Mouse (Mus musculus) intestine, embryonic 14.5 days (tissue): Measurements from ENCODE around the gene Rgs3. TPM values are rescaled to one million over a fixed set of nuclear protein-coding genes. Genes with fewer than 3 reads are reported as not detected.
A peak's percentile ranks its signal among the peaks of the same experiment; 100 is the strongest.

Source experiments
- ATAC-seq: fragments of 200-750 bp; cut with Nextera tagmentation; replicated peaks from 2 replicates; pipeline ENCODE4 v1.8.0; 2017; ENCODE audit warnings: low read depth, moderate number of reproducible peaks, moderate TSS enrichment, moderate library complexity; ENCODE audit not compliant: low FRiP score, low TSS enrichment
- DNase-seq: peaks from one replicate; pipeline ENCODE4 v3.0.0-alpha.2; 2018; ENCODE audit warnings: low spot score
- H3K27ac ChIP-seq: fragments of 300-500 bp; sonication (generic); 2 replicates; pipeline ENCODE4 v1.5.1; 2014; ENCODE audit warnings: low read depth, mild to moderate bottlenecking, control low read depth
- H3K27me3 ChIP-seq: fragments of 300-500 bp; sonication (generic); replicated peaks from 2 replicates; pipeline ENCODE4 v1.6.1; 2014; ENCODE audit warnings: low read length, control low read depth; ENCODE audit not compliant: control insufficient read depth, insufficient read depth
- H3K36me3 ChIP-seq: fragments of 300-500 bp; sonication (generic); 2 replicates; pipeline ENCODE4 v1.6.1; 2014; ENCODE audit warnings: low read length, control low read depth; ENCODE audit not compliant: control insufficient read depth, insufficient read depth
- H3K4me1 ChIP-seq: fragments of 300-500 bp; sonication (generic); replicated peaks from 2 replicates; pipeline ENCODE4 v1.6.1; 2014; ENCODE audit warnings: low read length, control low read depth, mixed read lengths; ENCODE audit not compliant: control insufficient read depth, insufficient read depth
- H3K4me2 ChIP-seq: fragments of 300-500 bp; sonication (generic); 2 replicates; pipeline ENCODE4 v1.6.1; 2014; ENCODE audit warnings: low read length
- H3K4me3 ChIP-seq: fragments of 300-500 bp; sonication (generic); 2 replicates; pipeline ENCODE4 v1.5.1; 2014; ENCODE audit warnings: low read depth, low read length, control low read depth, mixed read lengths
- H3K9ac ChIP-seq: fragments of 300-500 bp; sonication (generic); 2 replicates; pipeline ENCODE4 v1.6.1; 2014; ENCODE audit warnings: mild to moderate bottlenecking, low read length
- H3K9me3 ChIP-seq: fragments of 300-500 bp; sonication (generic); 2 replicates; pipeline ENCODE4 v1.6.1; 2016; ENCODE audit warnings: low read length, control low read depth; ENCODE audit not compliant: control insufficient read depth
- whole genome bisulfite sequencing: fragments of 180-500 bp; shearing (Covaris S2); extraction: QIAGEN DNeasy Blood & Tissue Kit; methylation state at CpG from one replicate; pipeline ENCODE4 v1.1.7; 2014; 5-methylcytosine and 5-hydroxymethylcytosine counted together
- polyA plus RNA-seq: library from polyadenylated mRNA; unstranded; fragments of >200 nt; fragmentation: Nextera tagmentation; extraction: Ambion mirVana; gene quantifications from 2 replicates; pipeline ENCODE4 v1.2.1, GENCODE M21; 2014

The Rgs3 gene
- polyA plus RNA-seq, 1 experiment from 2014 or later = 35.0 TPM

DNA sequence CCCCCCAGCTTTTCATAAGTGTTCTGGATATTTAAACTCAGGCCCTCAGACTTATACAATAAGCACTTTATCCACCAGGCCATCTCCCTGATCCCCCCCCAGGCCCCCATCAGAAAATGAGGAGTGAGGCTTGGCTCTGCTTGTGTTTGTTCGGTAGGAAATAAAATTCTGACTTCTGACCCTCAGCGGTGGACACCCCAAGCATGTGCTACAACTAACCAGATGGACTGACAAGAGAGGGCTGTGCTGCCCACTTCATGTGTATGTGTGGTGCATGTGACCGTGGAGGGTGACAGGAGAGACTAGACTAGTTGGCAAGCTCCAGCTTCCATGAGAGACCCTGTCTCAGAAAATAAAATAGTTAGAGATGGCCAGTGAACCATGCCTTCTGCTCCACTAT lies 171.2 kb downstream of the Rgs3 start:
- ATAC-seq = no peak
- Histone ChIP-seq H3K4me1 (peaks cover 23% of the 10 kb centered on the region), H3K4me3 (no peak overlapping the region), H3K27me3 (no peaks in the 10 kb centered on the region), H3K4me2 (no peak overlapping the region), H3K36me3 (no peaks in the 10 kb centered on the region), H3K9me3 (no peaks in the 10 kb centered on the region), H3K9ac (no peak overlapping the region), H3K27ac (no peak overlapping the region)
- DNase-seq = no peak
- WGBS = 79% methylated on average over 3 of the region's 3 CpGs

DNA sequence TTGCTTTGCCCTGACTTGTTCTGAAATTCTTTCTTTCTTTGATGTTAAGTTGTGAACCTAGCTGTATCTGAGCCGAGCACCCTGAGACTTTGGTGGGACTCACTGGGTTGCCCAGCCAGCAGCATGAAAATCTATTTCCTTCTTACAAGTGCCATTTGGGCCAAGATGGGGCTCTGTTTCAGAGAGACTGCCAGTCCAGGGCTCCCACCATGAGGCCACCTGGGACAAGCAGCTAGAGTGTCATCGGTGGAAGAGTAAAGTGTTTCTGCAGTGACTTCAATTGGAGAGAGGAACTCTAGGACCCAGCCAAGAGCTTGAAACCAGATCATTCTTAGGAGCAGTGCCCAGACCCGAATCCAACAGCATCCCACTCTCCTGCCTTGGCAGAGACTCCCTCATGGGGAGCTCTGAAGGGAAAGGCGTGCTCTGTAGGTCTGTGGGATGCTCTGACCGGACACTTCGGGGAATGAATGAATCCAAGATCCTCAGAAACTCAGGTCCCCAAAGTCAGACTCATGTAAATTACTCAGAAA lies 171.9 kb downstream of the Rgs3 start:
- H3K9ac ChIP-seq = no peak overlapping the region

DNA sequence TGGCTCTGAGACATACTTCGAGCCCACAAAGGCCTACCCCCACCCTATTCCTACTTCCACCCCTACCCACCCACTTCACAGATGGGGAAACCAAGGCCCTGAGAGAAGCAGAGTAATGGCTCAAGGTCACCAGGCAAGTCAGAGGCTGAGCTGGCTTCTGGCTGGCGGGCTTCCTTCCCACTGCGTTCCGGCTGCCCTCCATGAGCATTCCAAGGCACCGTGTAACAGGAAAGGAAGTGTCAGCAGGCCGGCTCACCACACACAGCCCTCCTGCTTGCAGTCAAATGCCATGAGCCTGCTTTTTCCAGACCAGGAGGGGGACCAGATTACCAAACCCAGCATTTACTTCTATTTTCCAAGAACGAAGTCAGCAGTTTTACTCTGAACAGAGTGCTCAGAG lies 172.4 kb downstream of the Rgs3 start:
- no peaks in the 10 kb centered on the region for H3K36me3 ChIP-seq
- WGBS = 48% methylated on average over 7 of the region's 7 CpGs
- H3K27ac ChIP-seq = peak overlapping the region; percentile 89
- H3K4me3 ChIP-seq = no peak overlapping the region
- DNase-seq (no peak), ATAC-seq (no peak)
- no peaks in the 10 kb centered on the region for H3K27me3 ChIP-seq
- no peaks in the 10 kb centered on the region for H3K9me3 ChIP-seq
- H3K9ac ChIP-seq = no peak overlapping the region
- H3K4me1 ChIP-seq = peaks cover 35% of the 10 kb centered on the region
- H3K4me2 ChIP-seq = no peak overlapping the region

More for the DNA sequence above, 171.9 kb downstream of the Rgs3 start:
- Histone ChIP-seq H3K36me3 (no peaks in the 10 kb centered on the region), H3K9me3 (no peaks in the 10 kb centered on the region), H3K4me1 (peaks cover 30% of the 10 kb centered on the region), H3K27me3 (no peaks in the 10 kb centered on the region), H3K4me2 (no peak overlapping the region), H3K27ac (peak overlapping the region; percentile 89; the same call in 1 of the 2 replicates), H3K4me3 (no peak overlapping the region)
- DNase-seq (no peak), ATAC-seq (no peak)
- WGBS = 89% methylated on average over 6 of the region's 6 CpGs

DNA sequence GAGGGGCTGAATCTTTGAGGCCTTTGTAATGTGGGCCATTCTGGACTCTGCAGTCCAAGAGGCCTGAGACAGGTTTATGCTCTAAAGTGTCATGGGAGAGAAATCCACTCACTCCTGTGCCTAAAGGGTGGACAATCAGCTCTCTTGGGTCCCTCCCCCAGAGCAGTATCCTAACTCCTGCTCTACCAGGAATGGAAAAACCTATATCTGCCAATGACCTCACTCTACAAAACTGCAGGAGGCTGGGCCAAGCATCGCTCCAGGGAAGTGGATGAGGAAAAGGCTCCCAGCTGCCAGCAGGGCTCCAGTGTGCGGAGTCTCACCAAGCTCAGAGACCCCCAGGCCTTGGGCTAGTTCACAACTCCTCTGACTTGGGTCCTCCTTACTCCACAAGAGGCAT lies 173.2 kb downstream of the Rgs3 start:
- Histone ChIP-seq H3K36me3 (no peaks in the 10 kb centered on the region), H3K27ac (peak overlapping the region; percentile 89), H3K4me3 (no peak overlapping the region), H3K4me2 (no peak overlapping the region), H3K9ac (no peak overlapping the region), H3K4me1 (peaks cover 42% of the 10 kb centered on the region), H3K27me3 (no peaks in the 10 kb centered on the region), H3K9me3 (no peaks in the 10 kb centered on the region)
- WGBS = 3% methylated on average over 2 of the region's 2 CpGs
- ATAC-seq = peak; percentile 78
- DNase-seq = no peak

DNA sequence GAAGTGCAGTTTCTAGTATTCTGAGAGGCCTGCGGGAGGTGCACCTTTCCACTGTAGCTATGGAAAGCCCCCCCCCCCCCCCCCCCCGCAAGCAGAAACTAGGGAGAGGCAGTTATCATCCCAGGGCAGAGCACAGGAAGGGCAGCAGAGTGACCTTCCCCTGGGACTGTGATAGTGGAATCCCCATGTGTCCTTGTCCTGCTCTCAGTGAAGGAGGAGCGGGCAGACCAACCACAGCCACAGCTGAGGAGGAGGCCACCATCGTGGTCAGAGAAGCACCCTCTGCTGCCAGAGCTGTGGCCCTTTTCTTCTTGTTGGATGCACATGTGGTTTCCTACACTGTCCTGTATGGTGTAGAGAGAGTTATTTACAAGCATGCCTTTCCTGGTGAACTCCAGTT lies 174.3 kb downstream of the Rgs3 start:
- peaks cover 52% of the 10 kb centered on the region for H3K4me1 ChIP-seq

DNA sequence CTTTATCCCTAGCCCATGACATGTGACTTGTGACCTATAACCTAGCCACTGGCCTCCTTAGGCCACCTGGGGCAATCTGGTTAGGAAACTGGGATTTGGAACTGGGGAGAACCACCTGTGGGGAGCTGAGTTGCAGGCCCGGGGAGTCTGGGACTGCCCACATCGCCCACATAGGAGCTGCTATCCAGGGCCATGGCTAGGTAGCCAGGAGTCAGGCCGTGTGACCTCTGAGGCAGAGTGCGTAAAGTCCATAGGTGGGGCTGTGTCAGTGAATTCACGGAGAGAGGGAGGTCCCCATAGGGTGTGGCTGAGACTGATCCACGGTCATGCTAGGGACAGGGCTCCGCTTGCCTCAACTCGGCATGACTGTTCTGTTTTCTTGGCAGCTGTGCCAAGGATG lies 175.6 kb downstream of the Rgs3 start:
- Histone ChIP-seq H3K36me3 (no peaks in the 10 kb centered on the region), H3K9me3 (no peaks in the 10 kb centered on the region), H3K27ac (no peak overlapping the region; the same call in 1 of the 2 replicates), H3K4me1 (peaks cover 52% of the 10 kb centered on the region), H3K27me3 (no peaks in the 10 kb centered on the region), H3K4me2 (no peak overlapping the region), H3K9ac (no peak overlapping the region), H3K4me3 (no peak overlapping the region)
- no peak for ATAC-seq
- DNase-seq = no peak
- 69% methylated on average over 8 of the region's 8 CpGs for WGBS

More for the DNA sequence above, 174.3 kb downstream of the Rgs3 start:
- 71% methylated on average over 3 of the region's 4 CpGs for WGBS
- Histone ChIP-seq H3K36me3 (no peaks in the 10 kb centered on the region), H3K4me2 (no peak overlapping the region), H3K27me3 (no peaks in the 10 kb centered on the region), H3K27ac (no peak overlapping the region), H3K9me3 (no peaks in the 10 kb centered on the region), H3K4me3 (no peak overlapping the region), H3K9ac (no peak overlapping the region)
- DNase-seq = no peak
- ATAC-seq = no peak

DNA sequence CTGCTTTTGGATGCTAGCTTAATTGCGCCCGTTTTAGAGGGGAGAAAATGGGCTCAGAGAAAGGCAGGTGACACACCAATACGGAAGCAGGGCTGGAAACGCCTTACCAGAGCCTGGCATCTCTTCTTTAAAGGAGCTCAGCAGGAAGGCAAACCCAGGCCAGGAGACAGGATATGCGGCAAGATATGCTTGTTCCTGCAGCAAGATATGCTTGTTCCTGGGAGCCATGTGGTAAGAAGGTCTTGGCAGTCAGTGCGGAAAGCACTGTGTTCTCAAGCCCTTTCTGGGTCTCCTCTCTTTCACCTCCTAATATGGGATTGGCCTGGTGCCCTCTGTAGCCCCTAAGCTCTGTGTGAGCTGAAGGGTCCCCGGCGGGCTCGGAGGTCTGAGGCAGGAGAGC lies 176.2 kb downstream of the Rgs3 start:
- Histone ChIP-seq H3K4me2 (no peak overlapping the region), H3K9me3 (no peaks in the 10 kb centered on the region), H3K4me3 (no peak overlapping the region), H3K27ac (peak overlapping the region; percentile 47), H3K4me1 (peaks cover 52% of the 10 kb centered on the region), H3K9ac (no peak overlapping the region), H3K36me3 (no peaks in the 10 kb centered on the region), H3K27me3 (no peaks in the 10 kb centered on the region)
- 60% methylated on average over 9 of the region's 9 CpGs for WGBS
- DNase-seq (no peak), ATAC-seq (no peak)

DNA sequence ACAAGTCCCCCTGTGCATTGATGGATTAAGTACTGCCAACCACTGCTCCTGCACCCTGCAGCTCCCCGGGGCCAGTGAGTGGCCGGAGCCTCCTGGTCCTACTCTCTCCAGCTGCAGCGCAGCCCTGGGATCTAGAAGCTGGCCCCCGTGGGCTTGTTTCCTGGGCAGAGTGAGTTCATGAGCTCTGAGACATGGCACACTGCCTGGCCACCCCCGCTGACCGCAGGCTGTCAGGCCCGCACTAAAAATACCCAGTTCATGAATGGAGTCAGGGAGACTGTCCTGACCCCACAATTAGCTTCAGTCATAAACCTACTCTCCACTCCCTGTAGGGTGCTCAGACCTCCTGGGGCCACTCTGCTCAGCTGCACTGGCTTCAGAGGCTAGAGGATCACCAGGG lies 176.8 kb downstream of the Rgs3 start:
- H3K9me3 ChIP-seq = no peaks in the 10 kb centered on the region
- no peak overlapping the region for H3K4me3 ChIP-seq
- no peak for DNase-seq
- no peak overlapping the region for H3K4me2 ChIP-seq
- H3K27ac ChIP-seq = peak overlapping the region; percentile 47
- peaks cover 52% of the 10 kb centered on the region for H3K4me1 ChIP-seq
- no peak for ATAC-seq
- no peaks in the 10 kb centered on the region for H3K27me3 ChIP-seq
- no peaks in the 10 kb centered on the region for H3K36me3 ChIP-seq
- no peak overlapping the region for H3K9ac ChIP-seq
- WGBS = 54% methylated on average over 7 of the region's 7 CpGs

DNA sequence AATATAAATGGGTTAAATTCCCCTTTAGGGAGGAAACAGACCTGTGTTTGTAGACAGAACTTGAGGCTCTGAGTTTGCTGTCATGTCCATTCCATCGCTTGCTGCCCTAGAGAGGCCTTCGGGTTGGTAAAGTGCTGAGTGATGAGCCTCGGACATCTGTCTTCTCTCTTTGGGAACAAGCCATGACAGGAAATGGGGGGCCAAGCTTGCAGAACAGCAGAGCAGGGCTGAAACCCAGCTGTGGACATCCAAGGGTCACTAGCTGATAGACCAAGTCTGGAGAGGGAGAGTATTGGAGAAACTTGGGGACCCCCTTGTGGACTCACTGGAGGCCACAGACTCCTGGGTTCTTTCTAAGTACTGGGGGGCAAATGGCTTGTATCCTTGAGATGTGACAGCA lies 177.3 kb downstream of the Rgs3 start:
- Histone ChIP-seq H3K4me3 (no peak overlapping the region), H3K4me1 (peaks cover 56% of the 10 kb centered on the region), H3K27ac (peak overlapping the region; percentile 66), H3K27me3 (no peaks in the 10 kb centered on the region), H3K9ac (no peak overlapping the region), H3K9me3 (no peaks in the 10 kb centered on the region), H3K4me2 (no peak overlapping the region), H3K36me3 (no peaks in the 10 kb centered on the region)
- WGBS = 59% methylated on average over 3 of the region's 3 CpGs
- ATAC-seq (no peak), DNase-seq (no peak)
